Mouse (Mus musculus): Measurements from ENCODE around the gene Trim65. TPM values are rescaled to one million over a fixed set of nuclear protein-coding genes. Genes with fewer than 3 reads are reported as not detected.

Trim65 gene
- 2.8 and 3.2 TPM in 2 replicates for polyA plus RNA-seq (2015; fragmentation: Nextera tagmentation; extraction: Ambion mirVana)

DNA sequence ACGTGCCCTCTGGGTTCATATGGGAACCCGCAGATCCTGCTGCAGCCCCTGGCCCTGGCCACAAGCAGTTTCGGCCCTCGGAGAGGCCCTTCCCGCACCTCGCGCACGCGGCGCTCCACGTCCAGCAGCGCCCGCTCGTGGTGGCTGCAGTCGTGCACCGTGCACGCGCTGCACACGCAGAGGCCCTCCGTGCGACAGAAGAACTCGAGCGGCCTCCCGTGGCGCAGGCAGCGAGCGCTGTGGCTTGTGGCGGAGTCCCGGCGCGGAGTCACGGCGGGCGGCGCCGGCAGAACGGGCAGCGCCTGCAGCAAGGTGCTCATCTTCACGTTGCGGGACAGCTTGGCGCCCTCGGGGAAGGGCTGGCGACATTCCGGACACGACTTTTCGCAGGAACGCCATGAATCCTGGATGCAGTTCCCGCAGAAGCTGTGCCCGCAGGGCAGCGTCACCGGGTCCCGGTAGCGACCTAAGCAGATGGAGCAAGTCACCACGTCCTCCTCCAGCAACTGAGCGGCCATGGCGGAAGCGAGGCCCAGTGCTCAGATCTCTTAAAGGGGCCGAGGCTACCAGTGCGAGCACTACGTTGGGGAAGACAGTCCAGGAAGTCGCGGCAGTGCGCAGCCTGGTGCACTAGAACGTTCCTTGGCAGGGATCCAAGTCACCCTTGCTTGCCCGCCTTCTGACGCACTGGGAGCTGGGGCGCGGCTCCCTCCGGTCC is at the start of gene Trim65:
Gene Trim65, minus strand, starts transcription at position 641 of the 718 bp plus-strand sequence.
- Histone ChIP-seq H3K4me1 (peaks cover 47% of the 10 kb centered on the region), H3K9me3 (no peaks in the 10 kb centered on the region), H3K4me3 (peak within 1 kb of the TSS; percentile 62), H3K4me2 (peak within 1 kb of the TSS; percentile 71), H3K9ac (peak within 1 kb of the TSS; percentile 83), H3K27me3 (no peaks in the 10 kb centered on the region), H3K27ac (peak within 1 kb of the TSS; percentile 90), H3K36me3 (peaks cover 48% of the 10 kb centered on the region)
- peak; percentile 77 for ATAC-seq (ENCODE audit: insufficient number of reproducible peaks, insufficient read depth, low FRiP score, low TSS enrichment, low read depth)
- under 1% methylated on average over 69 of the region's 69 CpGs for WGBS

DNA sequence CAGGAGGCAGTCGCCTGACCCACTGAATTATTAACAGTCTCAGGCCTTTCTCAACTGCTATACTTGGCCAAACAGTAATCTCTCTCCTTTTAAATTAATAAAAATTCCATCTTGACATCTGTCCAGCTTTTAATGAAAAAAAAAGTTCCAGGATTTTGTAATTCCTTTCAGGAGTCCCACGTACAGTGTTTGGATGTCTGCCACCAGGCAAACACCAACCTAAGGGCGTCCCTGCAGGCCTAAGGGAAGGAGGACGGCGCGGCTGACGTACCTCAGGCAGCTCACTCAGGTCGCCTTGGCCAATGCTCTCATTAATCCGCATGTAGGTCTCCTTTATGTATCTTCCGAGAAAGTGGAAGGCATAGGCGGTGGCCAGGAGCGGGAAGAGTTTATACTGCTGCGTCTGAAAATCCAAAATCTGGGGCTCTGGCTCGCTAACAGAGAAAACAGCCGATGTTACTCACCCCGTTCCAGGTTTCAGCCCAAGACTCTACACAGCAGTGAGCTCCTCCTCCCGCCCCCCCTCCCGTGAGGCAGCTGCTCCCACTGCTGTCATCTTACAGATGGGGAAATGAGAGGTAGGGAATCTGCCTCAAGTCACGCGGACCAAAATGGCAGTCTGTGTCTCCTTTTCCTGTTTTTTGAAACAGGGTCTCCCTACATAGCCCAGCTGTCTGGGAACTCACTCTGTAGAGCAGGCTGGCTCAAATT is 47.6 kb upstream of the Trim65 start:
- ATAC-seq (ENCODE audit: insufficient number of reproducible peaks, insufficient read depth, low FRiP score, low TSS enrichment, low read depth), result no peak
- H3K4me1 ChIP-seq, result no peaks in the 10 kb centered on the region
- no peak overlapping the region for H3K27ac ChIP-seq
- H3K4me3 ChIP-seq, result no peak overlapping the region
- H3K27me3 ChIP-seq, result no peaks in the 10 kb centered on the region
- H3K4me2 ChIP-seq, result no peak overlapping the region
- 87% methylated on average over 20 of the region's 20 CpGs for WGBS
- H3K9ac ChIP-seq, result no peak overlapping the region
- H3K9me3 ChIP-seq, result no peaks in the 10 kb centered on the region
- H3K36me3 ChIP-seq, result peaks cover 87% of the 10 kb centered on the region

DNA sequence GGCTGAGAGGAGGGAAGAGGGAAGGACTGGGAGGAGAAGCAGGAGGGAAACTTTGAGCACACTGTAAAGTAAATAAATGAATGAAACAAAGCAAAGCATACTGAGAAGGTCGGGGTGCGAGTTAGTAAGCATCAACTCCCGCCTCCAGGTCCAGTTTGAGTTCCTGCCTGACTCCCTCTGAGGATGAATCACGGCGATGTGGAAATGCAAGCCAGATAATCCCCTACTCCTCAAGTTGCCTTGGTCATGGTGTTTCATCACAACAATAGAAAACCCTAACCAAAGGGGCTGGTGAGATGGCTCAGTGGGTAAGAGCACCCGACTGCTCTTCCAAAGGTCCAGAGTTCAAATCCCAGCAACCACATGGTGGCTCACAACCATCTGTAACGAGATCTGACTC is 45.1 kb upstream of the Trim65 start:
- Histone ChIP-seq H3K27ac (no peak overlapping the region), H3K4me1 (no peaks in the 10 kb centered on the region), H3K36me3 (peaks cover 90% of the 10 kb centered on the region), H3K4me2 (no peak overlapping the region), H3K27me3 (no peaks in the 10 kb centered on the region), H3K9ac (no peak overlapping the region), H3K9me3 (no peaks in the 10 kb centered on the region), H3K4me3 (no peak overlapping the region)
- ATAC-seq (ENCODE audit: insufficient number of reproducible peaks, insufficient read depth, low FRiP score, low TSS enrichment, low read depth), result no peak
- 84% methylated on average over 7 of the region's 7 CpGs for WGBS

DNA sequence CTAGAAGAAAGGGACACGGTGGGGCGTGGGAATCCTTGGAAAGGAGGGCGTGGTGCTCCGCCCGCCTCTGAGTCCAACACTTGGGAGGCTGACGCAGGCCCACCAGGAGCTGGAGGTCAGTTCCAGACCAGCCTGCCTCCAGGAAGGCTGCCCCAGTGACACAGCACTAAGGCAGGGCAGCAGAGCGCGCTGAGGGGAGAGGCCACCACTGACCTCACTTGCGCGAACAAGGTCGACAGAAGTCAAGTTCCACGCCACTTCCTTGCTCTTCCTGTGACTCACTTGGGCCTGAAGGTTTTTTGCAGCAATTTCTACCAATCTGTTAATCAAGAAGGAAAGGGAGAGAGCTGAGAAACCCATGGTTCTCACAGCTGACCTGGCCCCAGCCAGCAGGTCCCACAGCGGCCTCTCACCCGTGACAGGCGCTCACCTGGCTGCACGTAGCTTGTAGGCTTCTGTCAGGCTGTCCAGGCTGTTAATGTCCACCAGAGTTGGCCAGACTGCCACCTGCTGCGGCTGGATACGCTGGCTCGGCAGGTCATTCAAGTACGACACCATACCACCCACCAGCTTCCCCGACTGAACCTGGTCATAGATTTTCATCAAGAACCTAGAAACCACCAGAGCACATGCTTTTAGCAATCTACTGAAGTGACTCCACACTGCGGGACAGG is 44.0 kb upstream of the Trim65 start:
- no peaks in the 10 kb centered on the region for H3K9me3 ChIP-seq
- H3K4me2 ChIP-seq, result no peak overlapping the region
- 92% methylated on average over 22 of the region's 22 CpGs for WGBS
- ATAC-seq (ENCODE audit: insufficient number of reproducible peaks, insufficient read depth, low FRiP score, low TSS enrichment, low read depth), result no peak
- no peak overlapping the region for H3K4me3 ChIP-seq
- no peak overlapping the region for H3K9ac ChIP-seq
- H3K27me3 ChIP-seq, result no peaks in the 10 kb centered on the region
- H3K4me1 ChIP-seq, result no peaks in the 10 kb centered on the region
- no peak overlapping the region for H3K27ac ChIP-seq
- H3K36me3 ChIP-seq, result peaks cover 79% of the 10 kb centered on the region

DNA sequence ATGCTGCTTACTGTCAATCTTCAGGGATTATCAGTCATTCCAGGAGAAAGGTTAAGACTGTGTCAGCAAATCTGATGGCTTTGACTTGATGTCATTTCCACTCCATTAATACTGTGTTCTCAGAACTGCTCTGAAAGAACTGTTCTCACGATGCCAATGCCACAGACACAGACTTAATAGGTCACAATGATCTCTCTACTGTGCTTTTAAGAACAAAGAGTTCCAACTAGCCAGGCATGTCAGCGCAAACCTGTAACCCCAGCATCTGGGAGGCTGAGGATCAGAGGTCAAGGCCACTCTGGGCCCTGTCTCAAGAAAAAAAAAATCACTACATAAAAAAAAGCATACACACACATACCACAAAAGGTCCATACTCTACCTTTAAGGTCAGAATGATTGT is 41.0 kb upstream of the Trim65 start:
- no peak overlapping the region for H3K27ac ChIP-seq
- peaks cover 10% of the 10 kb centered on the region for H3K4me1 ChIP-seq
- H3K36me3 ChIP-seq, result peaks cover 52% of the 10 kb centered on the region
- no peak overlapping the region for H3K9ac ChIP-seq
- no peak overlapping the region for H3K4me2 ChIP-seq
- 78% methylated on average over 2 of the region's 2 CpGs for WGBS
- H3K9me3 ChIP-seq, result no peaks in the 10 kb centered on the region
- H3K4me3 ChIP-seq, result no peak overlapping the region
- no peaks in the 10 kb centered on the region for H3K27me3 ChIP-seq
- ATAC-seq (ENCODE audit: insufficient number of reproducible peaks, insufficient read depth, low FRiP score, low TSS enrichment, low read depth), result no peak

DNA sequence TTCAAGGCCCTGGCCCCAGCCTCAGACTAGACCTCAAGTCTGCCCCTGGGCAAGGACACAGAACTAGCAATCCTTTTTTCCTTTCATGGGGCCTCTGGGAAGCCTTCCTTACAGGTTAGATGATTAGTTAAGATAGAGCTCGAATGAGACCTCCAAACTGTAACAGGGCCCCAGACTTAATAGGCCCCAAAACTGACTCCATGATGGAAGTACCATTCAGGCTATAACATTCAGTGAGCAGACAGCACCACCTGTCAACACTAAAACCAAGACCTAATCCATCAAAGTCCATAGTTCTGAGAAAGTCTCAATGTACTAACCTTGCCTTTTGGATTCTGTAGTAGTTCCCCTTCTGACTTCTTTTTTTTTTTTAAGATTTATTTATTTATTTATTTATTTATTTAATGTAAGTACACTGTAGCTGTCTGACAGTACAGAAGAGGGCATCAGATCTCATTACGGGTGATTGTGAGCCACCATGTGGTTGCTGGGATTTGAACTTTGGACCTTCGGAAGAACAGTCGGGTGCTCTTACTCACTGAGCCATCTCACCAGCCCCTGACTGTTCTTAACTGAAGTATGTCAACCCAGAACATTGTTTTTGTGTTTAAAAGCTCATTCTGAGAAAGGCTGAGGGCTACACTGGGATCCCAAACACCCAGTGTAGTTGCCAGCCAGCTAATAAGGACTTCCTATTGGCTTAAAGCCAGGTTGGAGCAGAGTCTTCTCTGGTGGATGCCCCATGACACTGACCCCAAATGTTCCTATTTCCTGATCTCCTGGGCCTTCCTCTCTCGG is 39.3 kb upstream of the Trim65 start:
- 81% methylated on average over 5 of the region's 5 CpGs for WGBS
- Histone ChIP-seq H3K9ac (no peak overlapping the region), H3K4me2 (no peak overlapping the region), H3K36me3 (peaks cover 46% of the 10 kb centered on the region), H3K27ac (no peak overlapping the region), H3K4me3 (no peak overlapping the region), H3K4me1 (peaks cover 22% of the 10 kb centered on the region), H3K27me3 (no peaks in the 10 kb centered on the region), H3K9me3 (no peaks in the 10 kb centered on the region)
- no peak for ATAC-seq (ENCODE audit: insufficient number of reproducible peaks, insufficient read depth, low FRiP score, low TSS enrichment, low read depth)

DNA sequence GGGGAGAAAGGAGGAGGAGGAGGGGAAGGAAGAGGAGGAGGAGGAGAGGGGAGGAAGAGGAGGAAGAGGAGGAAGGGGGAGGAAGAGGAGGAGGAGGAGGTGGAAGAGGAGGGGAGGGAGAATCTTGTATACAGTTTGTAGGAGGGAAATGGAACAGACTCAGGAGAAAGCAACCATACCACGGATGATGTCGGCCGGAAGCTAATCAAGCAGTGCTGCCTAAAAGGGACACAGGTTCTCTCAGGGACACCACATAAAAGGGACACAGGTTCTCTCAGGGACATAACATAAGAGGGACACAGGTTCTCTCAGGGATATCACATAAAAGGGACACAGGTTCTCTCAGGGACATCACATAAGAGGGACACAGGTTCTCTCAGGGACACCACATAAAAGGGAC is 38.3 kb upstream of the Trim65 start:
- no peak overlapping the region for H3K9ac ChIP-seq
- H3K9me3 ChIP-seq, result no peaks in the 10 kb centered on the region
- H3K4me1 ChIP-seq, result peaks cover 22% of the 10 kb centered on the region
- no peak overlapping the region for H3K27ac ChIP-seq
- no peaks in the 10 kb centered on the region for H3K27me3 ChIP-seq
- ATAC-seq (ENCODE audit: insufficient number of reproducible peaks, insufficient read depth, low FRiP score, low TSS enrichment, low read depth), result no peak
- H3K36me3 ChIP-seq, result peaks cover 44% of the 10 kb centered on the region
- H3K4me2 ChIP-seq, result no peak overlapping the region
- no peak overlapping the region for H3K4me3 ChIP-seq
- WGBS, result 74% methylated on average over 3 of the region's 3 CpGs

DNA sequence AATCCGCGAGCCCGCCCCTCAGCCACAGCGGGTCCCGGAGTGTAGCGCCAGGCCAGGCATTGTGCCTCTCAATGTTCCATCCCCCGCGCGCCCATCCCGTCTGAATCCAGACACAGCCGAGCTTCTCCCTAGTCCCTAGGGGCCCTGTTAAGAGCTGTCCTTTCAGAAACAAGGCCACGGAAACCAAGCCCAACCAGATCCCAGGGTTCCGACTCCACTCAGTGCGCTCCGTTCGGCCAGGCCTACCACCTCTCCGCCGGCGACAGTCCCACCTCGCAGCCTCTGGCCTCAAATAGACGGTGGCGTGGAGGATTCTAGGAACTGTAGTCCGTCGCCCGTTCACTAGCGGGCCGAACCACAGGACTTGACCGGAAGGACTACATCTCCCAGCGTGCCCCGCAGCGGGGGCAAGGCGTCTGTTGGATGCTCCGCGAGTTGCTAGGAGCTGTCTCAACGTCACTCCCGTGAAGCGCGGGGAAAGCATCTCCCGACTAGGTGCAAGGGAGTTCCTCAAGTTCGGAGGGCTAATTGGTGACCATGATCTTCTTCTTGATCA is 37.0 kb upstream of the Trim65 start, which contains the start of gene Fbf1:
Gene Fbf1, minus strand, starts transcription at position 283 of the 556 bp plus-strand sequence.
- ATAC-seq (ENCODE audit: insufficient number of reproducible peaks, insufficient read depth, low FRiP score, low TSS enrichment, low read depth), result peak; percentile 90

DNA sequence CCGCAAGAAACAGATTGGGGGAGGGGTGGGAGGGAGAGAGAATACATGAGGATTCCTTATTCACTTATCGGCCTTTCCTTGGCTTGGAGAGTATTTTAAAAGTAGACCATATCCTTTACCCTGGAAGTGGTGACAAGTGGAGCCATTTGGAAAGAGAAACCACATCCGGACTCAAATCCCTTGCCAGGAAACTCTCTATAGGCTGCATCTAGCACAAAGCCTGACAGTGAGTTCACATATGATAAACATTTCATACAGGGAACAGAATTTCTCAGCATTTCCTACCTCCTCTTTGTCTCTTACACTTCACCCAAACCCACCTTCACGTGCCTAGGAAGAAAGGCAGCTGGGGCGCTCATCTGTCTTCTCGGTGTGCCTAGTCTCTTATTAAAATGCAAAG is 36.3 kb upstream of the Trim65 start:
- Histone ChIP-seq H3K36me3 (peaks cover 40% of the 10 kb centered on the region), H3K9me3 (no peaks in the 10 kb centered on the region), H3K4me3 (peak overlapping the region; percentile 77), H3K4me2 (peak overlapping the region; percentile 76), H3K4me1 (peaks cover 25% of the 10 kb centered on the region), H3K27ac (peak overlapping the region; percentile 91), H3K9ac (peak overlapping the region; percentile 88), H3K27me3 (no peaks in the 10 kb centered on the region)
- 4% methylated on average over 6 of the region's 6 CpGs for WGBS
- no peak for ATAC-seq (ENCODE audit: insufficient number of reproducible peaks, insufficient read depth, low FRiP score, low TSS enrichment, low read depth)

More for the DNA sequence above, 37.0 kb upstream of the Trim65 start, which contains the start of gene Fbf1:
- Histone ChIP-seq H3K27ac (peak within 1 kb of the TSS; percentile 91), H3K36me3 (peaks cover 44% of the 10 kb centered on the region), H3K9me3 (no peaks in the 10 kb centered on the region), H3K4me2 (peak within 1 kb of the TSS; percentile 76), H3K4me3 (peak within 1 kb of the TSS; percentile 77), H3K9ac (peak within 1 kb of the TSS; percentile 88), H3K27me3 (no peaks in the 10 kb centered on the region), H3K4me1 (peaks cover 22% of the 10 kb centered on the region)
- under 1% methylated on average over 40 of the region's 40 CpGs for WGBS

DNA sequence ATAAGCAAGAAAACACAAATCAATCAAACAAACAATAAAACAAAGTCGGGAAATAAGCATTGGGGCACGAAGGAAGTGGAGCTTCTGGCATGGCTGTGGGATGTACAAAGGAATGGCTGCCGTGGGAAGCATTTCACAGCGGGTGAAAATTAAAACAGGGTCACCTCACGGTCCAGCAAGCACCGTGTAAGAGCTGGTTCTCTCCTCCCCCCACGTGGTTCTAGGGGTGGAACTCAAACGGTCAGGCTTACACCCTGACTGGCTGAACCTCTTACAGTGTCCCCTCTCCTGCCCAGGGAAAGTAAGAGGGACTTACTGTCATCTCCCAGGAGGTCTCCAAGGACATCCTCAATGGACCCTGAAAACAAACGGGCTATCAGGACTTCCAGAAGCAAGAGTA is 32.1 kb upstream of the Trim65 start:
- Histone ChIP-seq H3K4me2 (no peak overlapping the region), H3K4me1 (peaks cover 21% of the 10 kb centered on the region), H3K4me3 (no peak overlapping the region), H3K9me3 (no peaks in the 10 kb centered on the region), H3K27me3 (no peaks in the 10 kb centered on the region), H3K9ac (no peak overlapping the region), H3K36me3 (peaks cover 68% of the 10 kb centered on the region), H3K27ac (no peak overlapping the region)
- 63% methylated on average over 9 of the region's 9 CpGs for WGBS
- ATAC-seq (ENCODE audit: insufficient number of reproducible peaks, insufficient read depth, low FRiP score, low TSS enrichment, low read depth), result no peak

DNA sequence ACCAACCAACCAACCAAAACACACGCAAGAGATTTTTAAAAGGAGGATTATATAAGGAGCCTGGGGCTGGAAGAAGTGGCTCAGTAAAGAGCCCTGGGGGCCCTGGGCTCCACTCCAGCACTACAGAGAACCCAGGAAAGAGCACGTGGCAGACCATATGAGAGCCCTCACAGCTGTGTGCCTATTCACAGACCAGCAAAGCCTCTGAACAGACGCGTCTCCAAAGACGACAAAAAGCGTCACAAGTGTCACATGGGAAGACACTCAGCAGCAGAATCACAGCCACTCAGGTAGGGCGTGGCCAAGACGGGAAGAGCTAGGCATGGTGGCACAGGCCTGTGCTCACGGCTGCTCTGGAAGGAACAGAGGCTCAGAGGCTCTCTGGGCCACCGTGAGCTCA is 31.2 kb upstream of the Trim65 start:
- 73% methylated on average over 10 of the region's 10 CpGs for WGBS
- Histone ChIP-seq H3K36me3 (peaks cover 76% of the 10 kb centered on the region), H3K4me3 (no peak overlapping the region), H3K9me3 (no peaks in the 10 kb centered on the region), H3K27ac (0 out of 2 replicates have a peak overlapping the region, but pooled peaks have one; percentile 48), H3K4me1 (peaks cover 20% of the 10 kb centered on the region), H3K9ac (no peak overlapping the region), H3K4me2 (no peak overlapping the region), H3K27me3 (no peaks in the 10 kb centered on the region)
- no peak for ATAC-seq (ENCODE audit: insufficient number of reproducible peaks, insufficient read depth, low FRiP score, low TSS enrichment, low read depth)
